Mouse (Mus musculus) CH12.LX (cell line): ENCODE results near the gene Med12.

Source experiments
- CTCF ChIP-seq, 2 experiments: IDR thresholded peaks in 1 of 2; conservative IDR thresholded peaks in 1 of 2; 2 replicates each; pipeline ENCODE4 v1.5.1; 2011 to 2012; ENCODE audit warnings: low read depth in 2 of 2, low read length in 2 of 2, improper control_type of control experiment in 1 of 2, inconsistent platforms in 1 of 2, mild to moderate bottlenecking in 1 of 2, moderate library complexity in 1 of 2
- EP300 ChIP-seq: IDR thresholded peaks from 2 replicates; pipeline ENCODE4 v1.6.1; 2011; ENCODE audit warnings: low read length, improper control_type of control experiment
- MAZ ChIP-seq: IDR thresholded peaks from 2 replicates; pipeline ENCODE4 v1.6.1; 2012; ENCODE audit warnings: low read depth, mild to moderate bottlenecking, inconsistent platforms, low read length, improper control_type of control experiment, moderate library complexity
- NRF1 ChIP-seq: IDR thresholded peaks from 2 replicates; pipeline ENCODE4 v1.6.1; 2014; ENCODE audit warnings: low read depth, mild to moderate bottlenecking, inconsistent platforms, low read length, improper control_type of control experiment, moderate library complexity
- POLR2A ChIP-seq: IDR thresholded peaks from 2 replicates; pipeline ENCODE4 v1.6.1; 2011; ENCODE audit warnings: low read depth, mild to moderate bottlenecking, improper control_type of control experiment, low read length
- RAD21 ChIP-seq: IDR thresholded peaks from 2 replicates; pipeline ENCODE4 v1.6.1; 2011; ENCODE audit warnings: low read depth, mild to moderate bottlenecking, low read length, improper control_type of control experiment, moderate library complexity
- USF1 ChIP-seq: IDR thresholded peaks from 2 replicates; pipeline ENCODE4 v1.6.1; 2014; ENCODE audit warnings: low read depth, mild to moderate bottlenecking, inconsistent platforms, low read length, improper control_type of control experiment
- ZMIZ1 ChIP-seq: IDR thresholded peaks from 2 replicates; pipeline ENCODE4 v1.6.1; 2012; ENCODE audit warnings: low read depth, mild to moderate bottlenecking, inconsistent platforms, low read length, improper control_type of control experiment

GRCm38 (mm10) chrX:101325989-101326899 is 52.4 kb downstream of the Med12 start:
- TF ChIP-seq NRF1 = no peak
- no peak for TF ChIP-seq USF1
- no peak for TF ChIP-seq CTCF (conservative IDR thresholded peaks at IDR 0.05 in 1 of 2, IDR thresholded peaks at IDR 0.05 in 1 of 2; ENCODE audit: low read depth in 2 of 2, low read length in 2 of 2)
- TF ChIP-seq ZMIZ1 = no peak
- TF ChIP-seq EP300 = no peak
- no peak for TF ChIP-seq POLR2A
- TF ChIP-seq MAZ = no peak
- TF ChIP-seq RAD21 = no peak
